ENCODE assay signal across 8 mouse cellular contexts in genomic region chr5:115235323-115235771, GRCm38 (mm10). TPM values are rescaled to one million over a fixed set of nuclear protein-coding genes. Genes with fewer than 3 reads are reported as not detected.
DNase-seq lines count a peak whose midpoint lies in the region; ATAC-seq and TF ChIP-seq lines count a peak whose summit lies in the region.

No protein-coding gene starts in this region.

- peak; percentile 72 for ATAC-seq in activated CD4-positive, CD25-positive, alpha-beta regulatory T cell, adult 4 months
- peak; percentile 60 for ATAC-seq in hindbrain, embryonic 15.5 days (ENCODE audit: low FRiP score, low read depth)

- H3K9me3 ChIP-seq in hindbrain, embryonic 15.5 days: no peaks in the 10 kb centered on the region

- H3K36me3 ChIP-seq in hindbrain, embryonic 15.5 days: peaks cover 7% of the 10 kb centered on the region

- peaks cover 9% of the 10 kb centered on the region; the same call in 1 of the 2 replicates for H3K27me3 ChIP-seq in hindbrain, embryonic 15.5 days

- H3K27ac ChIP-seq in gastrocnemius, adult 2 months: peak overlapping the region; percentile 87
- H3K27ac ChIP-seq in hindbrain, embryonic 15.5 days (replicated peaks): peak overlapping the region; percentile 80

- peak overlapping the region; percentile 76 for H3K4me3 ChIP-seq in gastrocnemius, adult 2 months
- H3K4me3 ChIP-seq in hindbrain, embryonic 15.5 days: peak overlapping the region; percentile 50

- peak; percentile 78 to 84 for DNase-seq in cerebellum, postnatal 25 days
- peak; percentile 79 for DNase-seq in gastrocnemius, adult 2 months
- peak; percentile 75 to 82 for DNase-seq in left cerebral cortex, adult 18-20 months (ENCODE audit: low spot score in 2 of 2)
- DNase-seq in lung, postnatal 14 days: peak; percentile 59
- DNase-seq in retina, postnatal 1 day: peak; percentile 91
- DNase-seq in adipocyte (ENCODE audit: low spot score): no peak

- 1% methylated on average over 43 of the region's 45 CpGs for WGBS in hindbrain, embryonic 15.5 days

- peak overlapping the region; percentile 85 for H3K4me2 ChIP-seq in hindbrain, embryonic 15.5 days

- peak overlapping the region; percentile 58 for H3K9ac ChIP-seq in hindbrain, embryonic 15.5 days

- TF ChIP-seq CTCF in gastrocnemius, adult 2 months (IDR thresholded peaks at IDR 0.05): no peak

- peaks cover 35% of the 10 kb centered on the region for H3K4me1 ChIP-seq in hindbrain, embryonic 15.5 days (replicated peaks)

- intact Hi-C loops in gastrocnemius, adult 2 months (cut with DNase I): loop anchor here (5.0 kb wide), 1 partner anchor 258 kb away; no protein-coding TSS in a partner anchor

RNA-seq across cellular contexts. Expression of gene Pop5, which starts 0.3 kb away (rescaled TPM):
- 100 to 1,000 TPM; 122 to 135 TPM for polyA plus RNA-seq in activated CD4-positive, CD25-positive, alpha-beta regulatory T cell, adult 4 months (2017; shearing (Covaris generic))
- total RNA-seq in gastrocnemius, adult 2 months (2021): 10 to 100 TPM; 27.8 to 51.7 TPM
- 102 TPM in 2 replicates for polyA plus RNA-seq in hindbrain, embryonic 15.5 days (2015; fragmentation: Nextera tagmentation; extraction: Ambion mirVana)
- 100 to 1,000 TPM in 1 of 2 experiments, 10 to 100 TPM in 1; 95.9 to 111 TPM for total RNA-seq in left cerebral cortex, adult 18-20 months (2021)

RNA-seq across cellular contexts. Expression of gene Rnf10, which starts 37.4 kb away (rescaled TPM):
- polyA plus RNA-seq in activated CD4-positive, CD25-positive, alpha-beta regulatory T cell, adult 4 months (2017; shearing (Covaris generic)): 10 to 100 TPM; 30.8 to 33.1 TPM
- total RNA-seq in gastrocnemius, adult 2 months (2021): 100 to 1,000 TPM; 269 to 274 TPM
- polyA plus RNA-seq in hindbrain, embryonic 15.5 days (2015; fragmentation: Nextera tagmentation; extraction: Ambion mirVana): 187 and 218 TPM in 2 replicates
- total RNA-seq in left cerebral cortex, adult 18-20 months (2021): 100 to 1,000 TPM; 247 to 256 TPM

RNA-seq across cellular contexts. Expression of gene Cabp1, which starts 41.2 kb away (rescaled TPM):
- under 1 TPM in 1 of 2 experiments, not detected in 1; 0.54 TPM for polyA plus RNA-seq in activated CD4-positive, CD25-positive, alpha-beta regulatory T cell, adult 4 months (2017; shearing (Covaris generic))
- 1 to 10 TPM in 1 of 2 experiments, under 1 TPM in 1; 0.79 to 1.5 TPM for total RNA-seq in gastrocnemius, adult 2 months (2021)
- polyA plus RNA-seq in hindbrain, embryonic 15.5 days (2015; fragmentation: Nextera tagmentation; extraction: Ambion mirVana): 11.2 and 14.2 TPM in 2 replicates
- 100 to 1,000 TPM; 288 to 320 TPM for total RNA-seq in left cerebral cortex, adult 18-20 months (2021)

RNA-seq across cellular contexts. Expression of gene Coq5, which starts 44.1 kb away (rescaled TPM):
- polyA plus RNA-seq in activated CD4-positive, CD25-positive, alpha-beta regulatory T cell, adult 4 months (2017; shearing (Covaris generic)): 10 to 100 TPM; 27.2 to 34.4 TPM
- 100 to 1,000 TPM in 1 of 2 experiments, 10 to 100 TPM in 1; 63.8 to 112 TPM for total RNA-seq in gastrocnemius, adult 2 months (2021)
- 57.3 and 59.3 TPM in 2 replicates for polyA plus RNA-seq in hindbrain, embryonic 15.5 days (2015; fragmentation: Nextera tagmentation; extraction: Ambion mirVana)
- 10 to 100 TPM; 42.1 to 43.2 TPM for total RNA-seq in left cerebral cortex, adult 18-20 months (2021)

Comparison
In these comparisons a context has a peak if more than half of its experiments do, and no peak if none do; other contexts are left out.
1. RNA of gene Cabp1, which starts 41.2 kb away (total RNA-seq): 288 to 320 TPM in left cerebral cortex, adult 18-20 months; 0.79 to 1.5 TPM in gastrocnemius, adult 2 months; every median in the first group is over 100 times any median in the second.